Mouse (Mus musculus) ES-CJ7 (cell line): ENCODE measurements around the gene Olfr1417.
A peak's percentile ranks its signal among the peaks of the same experiment; 100 is the strongest.
"Not testable (repeated sequence)": the region's sequence is repeated elsewhere in the genome, so short reads cannot be mapped to it uniquely, and the experiment has no call there.

Source experiments
- DNase-seq: peaks from one replicate; pipeline ENCODE4 v3.0.0; 2011; ENCODE audit warnings: low read depth, low spot score

Gene Olfr1417

GRCm38 (mm10) chr19:11839119-11839518, at the start of gene Olfr1417:
Gene Olfr1417, minus strand, starts transcription at chr19:11839219.
- no peak for DNase-seq

GRCm38 (mm10) chr19:11886265-11886664, 47.2 kb upstream of the Olfr1417 start, which contains the start of gene Olfr1420:
Gene Olfr1420, plus strand, starts transcription at chr19:11886565.
- DNase-seq: no peak

DNA sequence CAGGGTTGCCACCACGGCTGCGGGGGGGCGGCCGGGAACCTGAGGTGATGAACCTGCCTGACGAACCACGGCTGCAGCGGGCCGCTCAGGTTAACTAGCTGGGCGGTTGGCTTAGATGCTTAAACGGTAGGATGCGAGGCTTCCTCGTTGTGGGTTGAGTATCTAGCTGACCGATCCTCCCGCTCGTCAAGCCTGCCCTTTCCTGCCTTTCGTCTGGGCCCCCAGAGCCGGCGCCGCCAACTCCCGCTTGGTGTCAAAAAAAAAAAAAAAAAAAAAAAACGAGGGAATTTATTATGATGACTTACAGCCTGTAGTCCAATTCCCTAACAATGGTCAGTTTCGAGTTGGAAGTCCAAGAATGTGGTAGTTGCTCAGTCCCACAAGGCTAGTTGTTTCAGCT, 39.4 kb upstream of the Olfr1417 start:
- DNase-seq: not testable (repeated sequence)

DNA sequence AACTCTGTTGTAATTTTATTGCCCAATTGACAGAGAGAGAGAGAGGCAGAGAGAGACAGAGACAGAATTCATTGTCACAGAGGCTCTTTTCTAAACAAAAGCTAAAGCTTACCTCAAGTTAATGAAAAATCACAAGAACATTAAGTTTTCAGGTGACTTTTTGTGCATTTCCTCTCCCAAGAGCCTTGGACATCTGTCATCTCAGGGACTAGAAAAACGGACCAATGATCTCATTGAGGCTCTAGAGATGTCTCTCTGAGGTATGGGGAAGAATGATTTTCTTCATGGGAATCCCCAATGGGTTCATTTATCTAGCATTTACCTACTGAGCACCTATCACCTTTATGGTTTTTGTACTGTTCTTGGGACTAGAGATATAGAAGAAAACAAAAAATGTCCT, 36.0 kb upstream of the Olfr1417 start, which contains the start of gene Olfr1419:
Gene Olfr1419 (minus strand): TSS at position 101 of the 400 bp plus-strand sequence.
- DNase-seq: no peak

GRCm38 (mm10) chr19:11867837-11868236, 28.8 kb upstream of the Olfr1417 start:
- peak; percentile 47 for DNase-seq

DNA sequence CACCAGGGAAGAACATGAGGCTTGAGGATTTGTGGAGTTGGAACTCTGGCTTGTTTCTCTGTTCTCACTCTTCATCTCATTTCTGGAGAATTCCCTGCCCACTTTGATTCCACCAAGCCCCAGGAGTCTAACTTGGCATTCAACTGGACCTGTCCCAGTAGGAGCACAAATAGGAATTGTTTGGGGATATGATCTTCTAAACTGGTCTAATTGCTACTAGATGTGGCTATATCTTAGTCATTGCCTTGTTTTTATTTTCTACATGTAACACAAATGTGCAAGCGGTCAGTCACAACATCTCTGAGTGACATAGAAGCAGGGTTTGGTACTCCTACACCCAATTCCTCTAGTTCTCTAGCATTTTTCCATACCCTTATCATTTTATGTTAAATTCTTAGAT, 21.9 kb upstream of the Olfr1417 start, which contains the start of gene Olfr1418:
Gene Olfr1418 (minus strand): TSS at position 101 of the 400 bp plus-strand sequence.
- no peak for DNase-seq

DNA sequence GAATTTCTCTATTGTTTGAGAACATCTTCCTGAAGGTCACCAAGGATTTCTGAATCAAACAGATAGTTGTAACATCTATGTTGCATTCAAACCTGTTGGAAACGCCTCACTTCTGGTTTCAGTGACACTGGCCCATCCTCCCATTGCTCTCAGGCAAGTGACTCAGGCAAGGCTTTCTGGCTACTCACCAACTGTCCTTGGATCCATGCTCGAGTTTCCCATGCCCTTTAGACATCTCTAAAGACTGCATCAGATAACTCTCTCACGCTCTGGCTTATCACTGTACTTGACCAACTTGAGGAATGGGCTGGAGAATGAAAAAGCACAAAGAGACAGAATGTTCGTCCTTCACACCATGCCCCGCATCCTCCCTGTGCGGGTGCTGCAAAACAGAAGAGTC, 17.5 kb upstream of the Olfr1417 start:
- DNase-seq: no peak

DNA sequence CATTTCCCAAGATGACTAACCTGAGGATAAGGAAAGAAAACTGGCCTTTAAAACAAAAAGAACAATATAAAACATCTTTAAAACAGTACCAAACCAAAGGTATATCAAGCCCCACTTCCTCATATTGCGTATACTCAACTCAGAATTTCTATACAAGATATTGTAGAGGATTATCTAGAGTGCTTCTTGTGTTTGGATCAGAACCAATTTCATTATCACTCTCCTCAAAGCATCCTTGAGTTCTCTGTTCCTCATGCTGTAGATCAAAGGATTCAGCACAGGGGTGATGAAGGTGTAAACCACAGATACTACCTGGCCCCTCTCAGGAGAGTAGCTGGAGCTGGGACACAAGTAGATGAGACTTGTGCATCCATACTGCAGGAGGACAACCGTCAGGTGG, 15.8 kb upstream of the Olfr1417 start:
- DNase-seq: no peak

DNA sequence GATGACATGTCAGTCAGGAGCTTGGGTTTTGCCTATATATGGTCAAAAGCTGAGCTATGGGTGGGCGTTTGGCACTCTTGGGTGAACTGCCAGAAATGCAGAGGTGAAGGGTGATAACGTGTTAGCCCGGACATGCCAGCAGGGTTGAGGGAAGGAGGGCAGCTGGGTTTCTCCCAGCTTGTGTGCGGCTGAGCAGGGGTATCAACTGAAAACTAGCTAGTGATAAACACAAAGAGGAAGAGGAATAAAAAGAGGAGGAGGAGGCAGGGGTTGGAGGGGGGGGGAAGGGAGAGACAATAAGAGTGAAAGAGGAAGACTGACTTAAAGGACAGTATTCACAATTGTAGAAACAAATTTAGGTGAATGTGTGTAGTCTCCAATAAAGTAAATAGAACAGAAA, 13.6 kb upstream of the Olfr1417 start:
- peak; percentile 6 for DNase-seq

DNA sequence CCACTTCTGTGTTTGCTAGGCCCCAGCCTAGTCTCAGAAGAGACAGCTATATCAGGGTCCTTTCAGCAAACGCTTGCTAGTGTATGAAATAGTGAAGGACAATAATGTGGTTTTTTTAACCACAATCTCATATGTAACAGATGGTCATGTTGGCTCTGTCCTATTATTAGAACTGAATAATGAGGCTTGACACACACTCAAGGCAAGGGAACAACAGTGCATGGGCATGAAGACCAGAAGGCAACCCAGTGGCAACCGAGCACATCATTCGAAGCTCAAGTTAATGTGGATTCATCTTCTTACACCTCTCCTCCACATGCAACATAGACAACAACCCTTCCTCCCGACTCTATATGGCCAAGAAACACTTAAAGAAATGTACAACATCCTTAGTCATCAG, 7.3 kb upstream of the Olfr1417 start:
- no peak for DNase-seq

GRCm38 (mm10) chr19:11823346-11824065, 15.5 kb downstream of the Olfr1417 start:
- peak; percentile 79 for DNase-seq

DNA sequence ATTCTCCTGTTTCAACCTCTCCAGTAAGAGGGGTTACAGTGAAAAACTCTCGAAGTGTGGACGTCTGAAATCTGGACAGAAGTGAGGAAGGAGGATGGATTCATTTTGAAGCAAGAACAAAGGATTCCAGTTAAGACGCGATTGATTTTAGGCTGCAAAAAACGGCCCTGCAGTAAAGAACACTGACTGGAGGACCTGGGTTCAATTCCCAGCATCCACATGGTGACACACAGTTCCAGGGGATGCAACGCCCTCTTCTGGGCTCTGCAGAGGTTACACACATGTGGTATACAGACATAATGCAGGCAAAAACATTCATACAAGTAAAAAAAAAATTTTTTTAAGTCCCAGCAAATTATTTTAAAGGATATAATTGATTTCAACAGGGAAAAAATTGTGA, 18.8 kb downstream of the Olfr1417 start:
- peak; percentile 63 for DNase-seq

DNA sequence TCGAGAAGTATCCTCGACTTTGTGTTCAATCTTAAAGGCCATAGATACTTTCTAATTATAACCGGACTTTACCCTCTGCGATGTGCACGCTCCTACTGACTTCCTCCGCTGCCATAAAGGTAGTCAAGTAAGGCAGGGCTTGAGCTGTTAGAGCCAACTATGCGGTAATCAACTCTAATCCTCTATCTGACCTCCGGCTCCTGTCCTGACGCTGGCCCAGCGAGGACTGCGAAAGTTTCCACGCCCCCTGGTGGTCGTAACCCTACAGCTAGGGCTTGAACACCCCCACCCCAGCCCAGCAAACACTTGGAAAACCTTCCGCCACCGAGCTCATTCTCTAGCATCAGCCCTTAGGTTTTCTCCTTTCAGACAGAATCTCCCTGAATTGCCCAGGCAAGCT, 19.2 kb downstream of the Olfr1417 start:
- DNase-seq: peak; percentile 90

DNA sequence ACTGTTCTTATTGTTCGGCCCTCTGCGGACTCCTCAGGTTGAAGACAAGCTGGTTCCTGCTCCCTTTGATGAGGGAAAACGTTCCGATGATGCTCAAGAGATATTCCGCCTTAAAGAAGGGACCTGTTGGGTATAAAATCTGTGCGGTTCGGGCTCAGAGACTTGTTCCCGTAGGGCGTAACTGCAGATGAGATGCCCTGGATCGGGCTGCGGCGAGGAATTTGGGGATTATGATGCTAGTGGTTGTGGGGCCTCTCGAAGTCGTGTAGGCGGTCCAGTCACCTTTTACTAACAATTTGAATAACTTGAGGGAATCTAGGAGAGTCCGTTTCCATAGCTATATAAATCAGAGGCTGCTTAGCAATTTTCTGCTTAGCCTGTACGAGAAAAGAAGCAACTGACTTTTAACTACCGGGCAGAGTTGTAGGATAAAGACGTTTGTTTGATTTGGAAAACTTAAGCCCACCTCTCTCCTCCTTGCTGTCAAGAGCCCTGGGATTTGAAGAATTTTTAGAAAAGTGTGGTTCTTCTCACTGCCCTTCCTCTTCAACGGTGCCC, 19.8 kb downstream of the Olfr1417 start, which contains the start of gene Stx3:
Gene Stx3 (minus strand): TSS at position 261 of the 558 bp plus-strand sequence.
- DNase-seq: no peak

DNA sequence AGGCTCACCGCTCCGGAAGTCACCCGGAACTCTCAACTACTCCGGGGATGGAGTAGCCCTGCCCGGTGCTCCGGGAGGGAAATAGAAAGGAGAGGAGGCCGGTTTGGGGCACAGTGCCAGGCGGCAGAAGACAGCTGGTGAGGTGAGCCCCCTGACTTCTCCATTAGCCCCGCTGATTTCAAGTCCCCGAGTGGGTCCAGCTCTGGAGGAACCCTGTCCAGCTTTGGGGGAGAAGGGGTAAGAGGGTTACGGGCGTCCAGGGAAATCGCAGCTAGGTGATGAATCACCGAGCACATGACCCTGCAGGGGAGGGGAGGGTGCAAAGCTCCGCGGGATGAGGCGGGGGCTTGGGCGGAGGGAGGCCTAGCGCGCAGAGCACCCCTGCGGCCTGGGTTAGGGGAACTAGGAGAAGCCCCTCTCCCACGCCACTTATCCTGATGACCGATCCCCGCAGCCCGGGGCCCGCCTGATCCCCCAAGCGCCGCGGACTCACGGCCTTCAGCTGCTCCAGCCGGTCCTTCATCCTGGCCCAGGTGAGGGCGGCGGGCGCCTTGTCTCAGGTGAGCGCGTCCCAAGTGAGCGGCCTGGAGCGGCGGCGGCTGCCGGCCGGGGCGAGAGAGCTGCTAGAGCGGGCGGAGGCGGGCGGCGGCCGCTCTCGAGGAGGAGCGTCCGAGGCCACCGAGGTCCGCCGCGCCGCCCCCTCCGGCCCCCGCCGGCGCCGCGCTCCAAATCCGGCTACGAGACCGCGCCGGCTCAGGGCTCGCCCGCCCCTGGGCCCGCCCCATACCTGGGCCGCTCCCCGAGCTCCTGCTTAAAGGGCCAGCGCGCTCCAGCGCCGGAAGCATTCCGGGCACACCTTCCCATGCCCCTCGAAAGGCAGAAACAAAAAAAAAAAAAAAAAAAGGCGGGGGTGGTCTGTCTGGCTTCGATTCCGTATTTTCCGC, 20.5 kb downstream of the Olfr1417 start:
- DNase-seq: peak; percentile 41

DNA sequence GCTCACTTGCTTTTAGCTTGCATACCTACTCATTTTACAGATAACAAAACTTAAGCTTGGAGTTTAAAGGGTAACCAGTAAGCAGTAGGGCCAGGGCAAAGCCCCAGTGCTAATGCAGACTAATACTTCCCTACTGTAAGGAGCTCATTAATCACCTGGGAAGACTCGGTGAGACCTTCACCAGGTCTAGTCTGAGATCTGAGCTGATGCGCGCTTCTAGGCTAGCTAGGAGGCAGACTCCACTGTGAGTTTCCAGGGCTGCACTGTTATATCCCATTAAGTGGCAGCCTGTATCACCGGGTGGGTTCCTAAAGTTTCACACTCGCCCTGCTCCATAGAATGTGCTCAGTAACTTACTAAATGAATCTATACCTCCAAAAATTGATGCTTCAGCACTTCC, 21.4 kb downstream of the Olfr1417 start:
- DNase-seq: no peak

DNA sequence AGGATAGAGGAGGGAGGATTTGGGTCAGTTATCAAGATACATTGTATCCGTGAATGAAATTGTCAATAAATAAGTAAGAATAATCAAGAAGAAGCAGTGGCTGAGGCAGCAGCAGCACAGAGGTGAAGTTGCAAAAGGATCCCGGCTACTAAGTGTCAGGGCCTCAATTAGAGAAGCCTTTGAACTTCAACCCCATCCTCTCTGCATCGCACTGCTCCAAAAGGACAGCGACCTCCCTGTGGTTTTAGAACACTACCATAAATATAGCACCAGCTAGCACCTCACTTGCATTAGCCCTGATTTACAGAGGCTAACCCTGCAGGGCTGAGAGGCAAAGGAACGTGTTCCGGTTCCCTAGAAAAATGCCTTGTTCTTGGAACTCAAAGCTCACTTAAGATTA, 22.3 kb downstream of the Olfr1417 start:
- no peak for DNase-seq

DNA sequence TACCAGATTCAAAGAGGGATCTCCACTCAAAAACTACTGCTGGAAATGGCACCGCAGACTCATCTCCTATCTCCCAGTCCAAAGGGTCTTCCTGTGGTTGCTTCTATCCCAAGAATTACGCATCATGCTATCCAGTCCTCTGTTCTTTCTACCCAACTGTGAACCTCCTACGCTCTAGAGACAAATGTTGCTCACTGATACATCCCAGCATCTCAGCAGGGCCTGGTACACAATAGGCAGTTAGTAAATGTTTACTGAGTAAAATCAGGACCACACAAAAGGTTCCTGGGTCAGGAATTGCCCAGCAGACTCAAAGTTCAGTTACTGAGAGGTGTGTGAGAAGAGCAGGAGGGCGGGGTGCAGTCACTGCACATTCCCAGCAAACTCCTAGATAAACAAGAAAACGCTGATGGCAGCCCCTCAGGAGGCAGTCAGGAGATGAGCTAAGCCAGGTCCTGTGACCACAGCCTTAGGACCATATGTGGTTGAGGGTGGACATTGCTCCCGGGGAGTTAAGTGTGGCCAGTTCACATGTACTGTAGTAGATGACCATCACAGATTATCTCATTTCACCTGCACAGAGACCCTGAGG, 24.2 kb downstream of the Olfr1417 start:
- no peak for DNase-seq

GRCm38 (mm10) chr19:11813649-11814048, 25.4 kb downstream of the Olfr1417 start:
- no peak for DNase-seq

DNA sequence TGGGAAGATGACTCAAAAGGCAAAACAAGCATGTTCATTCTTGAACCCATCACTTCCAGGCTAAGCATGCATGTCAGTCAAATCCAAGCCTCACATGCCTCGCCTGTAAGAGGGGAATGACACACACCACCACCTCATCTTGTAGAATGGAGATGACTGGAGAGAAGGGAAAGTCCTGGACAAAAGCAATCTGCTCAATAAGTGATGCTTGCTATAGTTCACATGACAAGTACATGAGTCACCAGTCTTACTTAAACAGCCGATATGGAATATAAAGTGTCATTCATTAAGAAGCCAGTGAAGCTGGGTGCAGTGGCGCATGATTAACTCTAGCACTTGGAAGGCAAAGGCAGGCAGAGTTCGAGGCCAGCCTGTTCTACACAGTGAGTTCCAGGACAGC, 25.9 kb downstream of the Olfr1417 start:
- DNase-seq: no peak

DNA sequence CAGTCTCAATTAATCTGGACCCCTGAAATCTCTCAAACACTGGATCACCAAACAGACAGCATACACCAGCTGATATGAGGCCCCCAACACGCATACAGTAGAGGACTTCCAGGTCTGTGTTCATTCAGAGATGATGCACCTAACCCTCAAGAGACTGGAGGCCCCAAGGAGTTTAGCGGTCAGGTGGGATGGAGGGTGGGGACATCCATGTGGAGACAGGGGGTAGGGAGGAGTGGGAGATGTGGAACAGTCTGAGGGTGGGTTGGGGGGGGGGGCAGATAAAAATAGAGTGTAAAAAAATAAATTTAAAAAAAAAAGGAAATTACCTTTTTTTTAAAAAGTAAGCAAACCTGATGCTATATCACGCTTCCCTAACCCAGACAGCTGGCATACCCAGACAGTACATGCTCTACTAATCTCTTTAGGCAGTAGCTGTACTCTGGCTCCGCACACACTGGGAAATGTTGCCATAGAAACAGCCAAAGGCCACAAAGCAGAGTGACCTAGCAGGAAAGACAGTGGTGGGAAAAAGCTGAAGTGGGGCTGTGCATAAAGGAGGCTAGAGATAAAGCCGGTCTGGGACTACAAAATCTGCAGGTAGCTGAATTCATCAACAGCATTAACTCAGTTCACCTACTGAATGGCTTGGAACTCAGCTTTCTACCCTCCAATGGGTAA, 27.2 kb downstream of the Olfr1417 start:
- DNase-seq: no peak
